Mouse (Mus musculus): ENCODE data around the gene Rps6ka3.

The Rps6ka3 gene

DNA sequence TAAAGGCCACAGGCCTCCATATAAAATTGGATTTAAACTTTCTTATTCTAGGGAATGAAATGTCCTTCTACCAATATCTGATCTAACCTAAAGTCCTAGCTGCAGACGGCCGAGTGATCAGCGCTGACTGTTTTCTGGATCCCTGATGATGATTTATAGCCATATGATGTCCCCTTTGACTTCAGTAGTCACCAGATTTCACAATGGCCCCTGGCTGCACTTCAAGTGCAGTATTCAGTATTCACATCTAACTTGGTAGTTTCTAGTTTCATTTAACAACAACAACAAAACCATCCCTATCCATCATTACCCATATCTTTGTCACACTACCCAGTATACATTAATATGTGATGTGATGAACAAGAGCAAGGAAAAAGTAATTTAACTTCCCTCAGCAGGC lies 154.4 kb downstream of the Rps6ka3 start:
- no peak for DNase-seq

DNA sequence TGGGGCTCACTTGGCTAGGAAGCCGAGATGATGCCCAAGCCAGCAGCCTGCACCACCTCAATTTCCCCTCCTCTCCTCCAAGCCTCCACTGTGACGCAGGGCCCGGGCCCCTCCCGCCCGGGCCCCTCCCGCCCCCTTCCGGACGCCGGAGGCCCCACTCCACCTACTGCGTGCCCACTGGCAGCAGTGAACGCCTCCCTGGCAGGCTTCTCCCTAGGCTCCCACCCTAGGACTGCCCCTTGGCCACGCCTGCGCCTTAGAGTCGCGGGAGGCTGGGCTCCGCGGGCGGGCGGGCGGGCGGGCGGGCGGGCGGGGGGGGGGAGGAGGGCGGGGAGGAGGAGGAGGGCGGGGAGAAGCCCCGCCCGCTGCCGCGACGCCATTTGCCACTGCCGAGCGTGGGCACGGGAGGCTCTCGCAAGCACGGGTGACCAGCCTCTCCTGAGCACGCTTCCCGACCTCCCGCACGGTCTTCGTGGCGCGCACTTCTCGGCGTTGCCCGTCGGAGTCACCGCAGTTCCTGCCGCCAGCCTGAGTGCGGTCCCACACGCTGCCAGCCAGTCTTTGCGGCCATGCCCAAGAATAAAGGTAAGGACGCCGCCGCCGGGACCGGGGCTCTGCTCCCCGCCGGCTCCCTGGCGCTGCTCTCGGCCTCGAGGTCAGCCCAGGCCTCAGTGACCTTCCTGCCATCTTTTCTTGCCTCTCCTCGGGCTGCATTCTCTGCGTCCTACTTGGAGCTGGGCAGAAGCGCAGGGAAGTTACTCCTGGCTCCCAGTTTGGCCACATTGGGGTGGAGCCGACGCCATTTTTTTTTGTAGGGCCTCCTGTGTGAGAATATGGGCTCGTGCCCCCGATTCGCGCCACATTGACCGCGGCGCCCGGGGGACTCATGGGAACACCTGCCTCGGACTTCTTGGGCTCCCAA lies 162.0 kb downstream of the Rps6ka3 start, which contains the start of gene Eif1ax:
TSS of gene Eif1ax (plus strand) at position 348 of the 922 bp plus-strand sequence.
- DNase-seq: peak; percentile 86 to 87

DNA sequence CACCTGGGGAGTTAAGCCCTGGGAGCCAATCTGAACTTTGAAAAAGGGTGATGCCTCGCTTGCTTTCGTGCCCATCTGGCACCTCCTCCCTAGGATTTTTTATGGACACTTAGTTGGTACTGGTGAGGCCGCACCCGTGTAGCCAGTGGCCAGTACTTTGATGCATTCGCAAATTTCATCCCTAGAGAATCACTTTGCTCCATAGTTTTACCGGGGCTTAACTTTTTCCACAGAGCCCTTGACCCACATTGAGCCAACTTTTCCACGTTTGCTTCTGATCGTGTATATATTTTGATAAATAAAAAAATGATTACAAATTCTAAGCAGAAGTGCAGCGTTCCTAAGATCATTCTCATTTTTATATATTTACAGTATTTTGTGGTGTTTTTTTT lies 162.6 kb downstream of the Rps6ka3 start:
- no peak for DNase-seq

DNA sequence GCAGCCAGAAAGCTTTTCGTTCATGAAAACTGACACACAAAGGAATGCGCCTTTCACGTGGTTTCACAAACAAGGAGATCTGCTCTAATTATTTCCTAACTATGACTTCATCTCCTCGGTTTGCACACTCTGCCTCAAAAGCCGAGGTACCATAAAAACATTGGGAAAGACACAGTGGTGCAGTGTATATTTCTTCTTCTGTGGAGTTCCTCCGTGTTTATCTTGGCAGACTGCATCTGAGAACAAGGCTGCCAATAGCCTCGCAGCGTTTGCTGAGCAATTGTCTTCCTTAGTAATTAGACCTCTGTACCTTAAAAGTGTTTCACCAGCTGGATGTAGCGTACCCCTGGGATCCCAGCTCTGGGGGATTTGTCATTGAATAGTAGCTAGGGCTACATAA lies 177.0 kb downstream of the Rps6ka3 start:
- DNase-seq: no peak

DNA sequence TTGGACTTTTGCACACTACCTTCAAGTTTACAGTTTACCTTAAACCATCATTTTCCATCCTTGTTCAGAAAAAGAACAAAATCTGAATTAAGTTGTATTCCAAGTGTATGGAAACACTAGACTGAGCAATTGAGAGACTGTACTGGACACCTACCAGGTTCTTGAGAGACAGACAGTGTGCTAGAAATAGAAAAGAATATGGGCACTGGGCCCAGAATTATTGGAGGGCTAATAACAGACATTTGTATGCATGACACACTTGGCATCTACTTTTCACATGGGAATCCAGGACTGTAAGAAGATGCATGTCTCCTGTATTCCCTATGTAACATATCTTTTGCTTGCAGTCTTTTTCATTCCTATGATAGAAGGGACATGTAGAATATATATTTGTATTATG lies 178.8 kb downstream of the Rps6ka3 start:
- no peak for DNase-seq

DNA sequence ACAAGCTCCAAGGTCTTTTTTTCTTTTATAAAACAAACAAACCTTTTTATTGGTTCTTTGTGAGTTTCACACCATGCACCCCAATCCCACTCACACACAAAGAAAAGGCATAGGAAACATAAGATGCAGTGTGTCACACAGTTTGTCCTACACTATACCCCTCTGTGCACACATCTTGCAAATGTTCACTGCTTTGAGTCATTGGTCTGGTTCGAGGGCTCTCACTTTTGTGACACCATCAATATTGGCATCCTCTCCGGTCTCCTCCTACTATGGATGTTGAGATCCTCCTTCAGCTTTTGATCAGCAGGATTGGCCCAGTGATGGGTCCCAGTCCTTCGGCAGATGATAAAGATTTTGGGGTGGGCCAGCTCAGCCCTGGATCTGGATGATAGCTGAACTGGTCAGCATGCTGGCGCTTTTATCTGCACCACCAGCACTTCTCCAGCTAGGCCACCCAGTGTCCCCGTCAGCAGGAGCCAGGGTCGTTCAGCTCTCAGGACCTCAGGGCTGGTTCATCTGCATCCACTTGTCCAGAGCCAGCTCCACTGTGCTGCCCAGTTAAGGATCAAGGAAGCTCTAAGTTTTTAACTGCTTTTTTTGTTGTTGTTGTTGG lies 180.3 kb downstream of the Rps6ka3 start:
- DNase-seq: no peak

DNA sequence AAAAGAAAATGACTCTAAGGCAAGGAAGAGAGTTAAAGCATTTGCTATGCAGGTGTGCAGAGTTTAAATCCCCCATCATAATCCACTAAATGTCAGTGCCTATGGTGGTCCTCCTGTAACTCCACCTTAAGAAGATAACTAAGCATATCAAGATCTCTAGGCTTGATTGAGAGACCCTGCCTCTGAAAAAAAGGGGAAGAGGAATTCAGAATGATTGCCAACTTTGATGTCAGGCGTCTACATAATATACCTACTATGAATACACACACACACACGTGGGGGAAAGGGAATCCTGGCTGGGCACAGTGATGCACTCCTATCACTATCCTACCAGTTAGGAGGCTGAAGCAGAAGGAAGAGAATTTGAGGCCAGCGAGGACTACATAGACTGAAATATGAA lies 181.1 kb downstream of the Rps6ka3 start:
- DNase-seq: no peak

DNA sequence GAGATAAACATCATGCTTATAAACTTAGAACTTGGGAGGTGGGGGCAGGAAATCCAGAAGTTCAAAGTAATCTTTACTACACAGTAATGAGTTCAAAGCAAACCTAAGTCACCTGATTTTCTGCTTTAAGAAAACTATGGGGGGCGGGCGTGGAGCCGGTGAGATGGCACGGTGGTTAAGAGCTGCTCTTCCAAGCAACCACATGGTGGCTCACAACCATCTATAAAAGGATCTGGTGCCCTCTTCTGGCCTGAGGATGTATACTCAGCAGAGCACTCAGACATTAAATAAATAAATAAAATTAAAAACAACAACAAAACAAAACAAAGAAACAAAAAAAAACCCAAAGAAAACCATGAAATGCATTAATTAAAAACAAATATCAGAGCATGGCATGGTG lies 199.1 kb downstream of the Rps6ka3 start:
- DNase-seq: peak in 1 of 2 experiments; percentile 4

DNA sequence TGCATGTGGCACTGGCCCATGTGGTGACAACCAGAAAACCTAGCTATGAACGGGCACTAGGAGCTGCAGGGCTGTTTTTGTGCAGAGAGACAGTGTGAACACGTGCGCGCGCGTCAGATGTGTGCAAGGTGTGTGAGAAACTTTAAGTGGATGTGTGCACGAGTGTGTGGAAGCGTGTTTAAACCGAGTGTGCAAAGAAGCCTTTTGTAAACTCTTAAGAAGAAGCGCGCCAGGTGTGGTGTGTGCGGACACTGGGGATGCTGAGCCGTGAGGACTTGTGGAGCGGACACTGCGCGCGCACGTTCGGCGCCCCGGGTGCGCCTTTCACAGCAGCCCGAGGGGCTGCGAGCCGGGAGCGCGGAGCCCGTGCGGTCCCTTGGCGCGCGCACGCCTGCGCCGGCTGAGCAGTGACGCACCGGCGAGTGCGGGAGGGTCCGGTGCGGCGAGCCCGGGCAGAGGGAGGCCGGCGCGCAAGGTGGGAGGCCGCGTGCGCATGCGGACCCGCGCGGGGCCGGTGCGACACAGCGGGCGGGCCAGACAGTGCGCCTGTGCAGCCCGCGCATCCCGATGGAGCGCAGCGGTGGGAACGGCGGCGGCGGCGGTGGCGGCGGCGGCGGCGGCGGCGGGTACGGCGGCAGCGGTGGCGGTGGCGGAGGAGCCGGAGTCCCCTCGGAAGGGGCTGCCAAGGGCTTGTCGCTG lies 204.2 kb downstream of the Rps6ka3 start, which contains the start of gene Map7d2:
TSS of gene Map7d2 (plus strand) at position 443 of the 699 bp plus-strand sequence.
- DNase-seq: no peak

DNA sequence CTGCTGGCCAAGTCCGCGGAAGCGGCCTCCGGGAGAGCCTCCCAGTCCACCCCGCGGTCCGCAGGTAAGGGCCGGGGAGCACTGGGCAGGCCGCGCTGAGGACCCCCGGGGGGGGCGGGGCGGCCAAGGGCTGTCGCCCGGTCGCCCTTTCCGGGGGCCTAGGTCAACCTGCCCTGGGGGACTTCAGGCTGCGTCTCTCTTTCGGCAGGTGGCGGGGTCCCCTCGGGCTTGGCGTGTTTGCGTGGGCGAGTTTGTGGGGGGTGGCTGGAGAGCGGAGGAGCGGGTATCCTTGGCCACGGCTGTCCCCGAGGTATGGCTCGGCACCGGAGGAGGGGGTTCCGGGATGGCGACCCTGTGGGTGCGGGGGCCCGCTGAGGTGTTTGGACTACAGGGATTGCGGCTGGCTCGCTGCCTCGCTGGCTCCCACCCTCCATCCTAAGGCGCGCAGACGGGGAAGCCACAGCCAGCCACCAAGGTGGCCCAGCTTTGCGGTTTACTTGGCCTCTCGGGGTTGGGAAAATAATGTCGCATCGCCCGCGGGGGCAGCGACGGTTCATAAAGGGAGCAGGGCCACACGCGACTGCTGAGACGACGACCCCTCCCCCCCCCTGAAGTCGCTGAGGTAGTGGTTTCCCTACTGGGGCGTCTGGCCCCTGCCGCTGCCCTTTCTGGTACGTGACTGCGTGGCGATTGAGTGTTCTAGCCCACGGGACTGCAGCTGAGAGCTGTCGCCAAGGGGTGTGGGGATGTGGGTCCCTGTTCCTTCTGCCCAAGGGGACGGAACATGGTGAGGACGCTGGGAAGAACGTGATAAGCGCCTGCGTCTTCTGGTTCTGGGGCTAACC lies 204.9 kb downstream of the Rps6ka3 start:
- DNase-seq: no peak
